Mouse (Mus musculus) heart, embryonic 15.5 days (tissue): ENCODE results near the gene Baz1b. TPM values are rescaled to one million over a fixed set of nuclear protein-coding genes. Genes with fewer than 3 reads are reported as not detected.

Experiments used
- ATAC-seq: fragments of 200-750 bp; cut with Nextera tagmentation; replicated peaks from 2 replicates; pipeline ENCODE4 v1.8.0; 2017; ENCODE audit warnings: low read depth, moderate TSS enrichment; ENCODE audit not compliant: insufficient number of reproducible peaks, insufficient read depth, low FRiP score
- H3K27ac ChIP-seq: fragments of 300-500 bp; sonication (generic); 2 replicates; pipeline ENCODE4 v1.5.1; 2015; ENCODE audit warnings: mild to moderate bottlenecking, inconsistent platforms
- H3K27me3 ChIP-seq: fragments of 300-500 bp; sonication (generic); 2 replicates; pipeline ENCODE4 v1.6.1; 2015; ENCODE audit warnings: inconsistent platforms
- H3K36me3 ChIP-seq: fragments of 300-500 bp; sonication (generic); 2 replicates; pipeline ENCODE4 v1.6.1; 2015; ENCODE audit warnings: mild to moderate bottlenecking, inconsistent platforms
- H3K4me1 ChIP-seq: fragments of 300-500 bp; sonication (generic); replicated peaks from 2 replicates; pipeline ENCODE4 v1.6.1; 2015; ENCODE audit warnings: inconsistent platforms
- H3K4me2 ChIP-seq: fragments of 300-500 bp; sonication (generic); 2 replicates; pipeline ENCODE4 v1.6.1; 2015; ENCODE audit warnings: inconsistent platforms, mild to moderate bottlenecking, moderate library complexity
- H3K4me3 ChIP-seq: fragments of 300-500 bp; sonication (generic); 2 replicates; pipeline ENCODE4 v1.5.1; 2015; ENCODE audit warnings: mild to moderate bottlenecking, inconsistent platforms
- H3K9ac ChIP-seq: fragments of 300-500 bp; sonication (generic); 2 replicates; pipeline ENCODE4 v1.6.1; 2015; ENCODE audit warnings: mild to moderate bottlenecking, inconsistent platforms
- H3K9me3 ChIP-seq: fragments of 300-500 bp; sonication (generic); replicated peaks from 2 replicates; pipeline ENCODE4 v1.6.1; 2016; ENCODE audit warnings: inconsistent platforms
- WGBS: fragments of 180-500 bp; shearing (Covaris S2); methylation state at CpG from one replicate; pipeline ENCODE4 v1.1.7; 2015; ENCODE audit warnings: mixed read lengths; 5-methylcytosine and 5-hydroxymethylcytosine counted together
- polyA plus RNA-seq: library from polyadenylated mRNA; unstranded; fragments of >200 nt; fragmentation: Nextera tagmentation; extraction: Ambion mirVana; gene quantifications from 2 replicates; pipeline ENCODE4 v1.2.1, GENCODE M21; 2015

Baz1b gene
- polyA plus RNA-seq, 1 experiment from 2014 or later, result 20.9 TPM

GRCm38 (mm10) chr5:135162361-135162760 lies 24.7 kb upstream of the Baz1b start:
- no peak overlapping the region for H3K4me2 ChIP-seq
- H3K27ac ChIP-seq, result no peak overlapping the region
- no peak overlapping the region for H3K4me3 ChIP-seq
- no peaks in the 10 kb centered on the region for H3K9me3 ChIP-seq
- no peak overlapping the region for H3K9ac ChIP-seq
- no peaks in the 10 kb centered on the region for H3K4me1 ChIP-seq
- ATAC-seq, result no peak
- peaks cover 55% of the 10 kb centered on the region for H3K36me3 ChIP-seq
- no peaks in the 10 kb centered on the region for H3K27me3 ChIP-seq
- WGBS, result 89% methylated on average over 8 of the region's 8 CpGs

- Histone ChIP-seq H3K27me3 (no peaks in the 10 kb centered on the region), H3K9me3 (no peaks in the 10 kb centered on the region), H3K4me2 (no peak overlapping the region), H3K27ac (no peak overlapping the region), H3K9ac (no peak overlapping the region), H3K4me1 (peaks cover under 1% of the 10 kb centered on the region; the same call in 1 of the 2 replicates), H3K36me3 (peaks cover 52% of the 10 kb centered on the region), H3K4me3 (no peak overlapping the region)
- WGBS, result 90% methylated on average over 6 of the region's 6 CpGs
- ATAC-seq, result no peak
Measured at GRCm38 (mm10) chr5:135162821-135163220, 24.2 kb upstream of the Baz1b start.

- Histone ChIP-seq H3K27ac (no peak overlapping the region), H3K4me1 (peaks cover 14% of the 10 kb centered on the region; the same call in 1 of the 2 replicates), H3K9me3 (no peaks in the 10 kb centered on the region), H3K4me3 (no peak overlapping the region), H3K36me3 (peaks cover 21% of the 10 kb centered on the region), H3K4me2 (no peak overlapping the region), H3K9ac (no peak overlapping the region), H3K27me3 (no peaks in the 10 kb centered on the region)
- 76% methylated on average over 4 of the region's 4 CpGs for WGBS
- no peak for ATAC-seq
Measured at GRCm38 (mm10) chr5:135166909-135167308, 20.2 kb upstream of the Baz1b start.

- H3K9me3 ChIP-seq, result no peaks in the 10 kb centered on the region
- H3K4me1 ChIP-seq, result peaks cover 14% of the 10 kb centered on the region; the same call in 1 of the 2 replicates
- ATAC-seq, result no peak
- WGBS, result 91% methylated on average over 4 of the region's 4 CpGs
- H3K4me2 ChIP-seq, result no peak overlapping the region
- peaks cover 22% of the 10 kb centered on the region for H3K36me3 ChIP-seq
- H3K9ac ChIP-seq, result no peak overlapping the region
- no peak overlapping the region; the same call in 1 of the 2 replicates for H3K27ac ChIP-seq
- no peak overlapping the region for H3K4me3 ChIP-seq
- no peaks in the 10 kb centered on the region for H3K27me3 ChIP-seq
Measured at GRCm38 (mm10) chr5:135167469-135167868, 19.6 kb upstream of the Baz1b start.

- peak; percentile 99 for ATAC-seq
- WGBS, result 2% methylated on average over 95 of the region's 95 CpGs
- Histone ChIP-seq H3K36me3 (peaks cover 23% of the 10 kb centered on the region), H3K4me2 (peak within 1 kb of the TSS; percentile 81), H3K4me3 (peak within 1 kb of the TSS; percentile 81), H3K27me3 (no peaks in the 10 kb centered on the region), H3K27ac (peak within 1 kb of the TSS; percentile 99), H3K9ac (peak within 1 kb of the TSS; percentile 90), H3K4me1 (peaks cover 14% of the 10 kb centered on the region; the same call in 1 of the 2 replicates), H3K9me3 (no peaks in the 10 kb centered on the region)
Measured at GRCm38 (mm10) chr5:135168063-135169062, 18.7 kb upstream of the Baz1b start, which contains the start of gene Bcl7b. TSS of gene Bcl7b (plus strand) at chr5:135168283.

- ATAC-seq, result no peak
- Histone ChIP-seq H3K27me3 (no peaks in the 10 kb centered on the region), H3K27ac (no peak overlapping the region)
Measured at GRCm38 (mm10) chr5:135169479-135169878, 17.6 kb upstream of the Baz1b start.

GRCm38 (mm10) chr5:135171688-135172220 lies 15.3 kb upstream of the Baz1b start:
- Histone ChIP-seq H3K9me3 (no peaks in the 10 kb centered on the region), H3K4me1 (peaks cover 14% of the 10 kb centered on the region; the same call in 1 of the 2 replicates), H3K36me3 (peaks cover 51% of the 10 kb centered on the region), H3K9ac (no peak overlapping the region), H3K4me2 (no peak overlapping the region), H3K4me3 (no peak overlapping the region), H3K27me3 (no peaks in the 10 kb centered on the region), H3K27ac (no peak overlapping the region)
- 88% methylated on average over 6 of the region's 6 CpGs for WGBS
- ATAC-seq, result no peak

More at GRCm38 (mm10) chr5:135169479-135169878, 17.6 kb upstream of the Baz1b start:
- WGBS, result 84% methylated on average over 5 of the region's 5 CpGs
- Histone ChIP-seq H3K9ac (peak overlapping the region; percentile 60), H3K4me2 (peak overlapping the region; percentile 81), H3K4me3 (peak overlapping the region; percentile 81), H3K4me1 (peaks cover 14% of the 10 kb centered on the region; the same call in 1 of the 2 replicates), H3K9me3 (no peaks in the 10 kb centered on the region), H3K36me3 (peaks cover 30% of the 10 kb centered on the region)

- WGBS, result 94% methylated on average over 5 of the region's 5 CpGs
Measured at GRCm38 (mm10) chr5:135172986-135173385, 14.1 kb upstream of the Baz1b start.

GRCm38 (mm10) chr5:135175086-135175485 lies 12.0 kb upstream of the Baz1b start:
- no peak for ATAC-seq
- Histone ChIP-seq H3K27me3 (no peaks in the 10 kb centered on the region), H3K4me3 (no peak overlapping the region), H3K36me3 (peaks cover 77% of the 10 kb centered on the region), H3K9ac (no peak overlapping the region), H3K9me3 (no peaks in the 10 kb centered on the region), H3K4me1 (0 out of 2 replicates have a peak, but pooled peaks cover under 1% of the 10 kb centered on the region), H3K4me2 (no peak overlapping the region), H3K27ac (no peak overlapping the region)

More at GRCm38 (mm10) chr5:135172986-135173385, 14.1 kb upstream of the Baz1b start:
- no peaks in the 10 kb centered on the region for H3K27me3 ChIP-seq
- H3K27ac ChIP-seq, result no peak overlapping the region
- no peak for ATAC-seq
- H3K4me2 ChIP-seq, result no peak overlapping the region
- H3K4me3 ChIP-seq, result no peak overlapping the region
- H3K9ac ChIP-seq, result no peak overlapping the region
- peaks cover 62% of the 10 kb centered on the region for H3K36me3 ChIP-seq
- no peaks in the 10 kb centered on the region for H3K9me3 ChIP-seq
- H3K4me1 ChIP-seq, result peaks cover 12% of the 10 kb centered on the region; the same call in 1 of the 2 replicates

GRCm38 (mm10) chr5:135178523-135178922 lies 8.5 kb upstream of the Baz1b start:
- peaks cover 3% of the 10 kb centered on the region; the same call in 1 of the 2 replicates for H3K4me1 ChIP-seq
- H3K27ac ChIP-seq, result no peak overlapping the region
- H3K4me3 ChIP-seq, result no peak overlapping the region
- 66% methylated on average over 3 of the region's 3 CpGs for WGBS
- H3K4me2 ChIP-seq, result no peak overlapping the region
- H3K36me3 ChIP-seq, result peaks cover 75% of the 10 kb centered on the region
- H3K9ac ChIP-seq, result no peak overlapping the region
- H3K27me3 ChIP-seq, result no peaks in the 10 kb centered on the region
- H3K9me3 ChIP-seq, result no peaks in the 10 kb centered on the region
- no peak for ATAC-seq

- Histone ChIP-seq H3K9ac (no peak overlapping the region), H3K9me3 (no peaks in the 10 kb centered on the region), H3K4me3 (no peak overlapping the region), H3K4me1 (peaks cover 4% of the 10 kb centered on the region; the same call in 1 of the 2 replicates), H3K27me3 (no peaks in the 10 kb centered on the region), H3K36me3 (peaks cover 71% of the 10 kb centered on the region), H3K27ac (no peak overlapping the region), H3K4me2 (no peak overlapping the region)
- WGBS, result 87% methylated on average over 4 of the region's 4 CpGs
- ATAC-seq, result no peak
Measured at GRCm38 (mm10) chr5:135178996-135179395, 8.1 kb upstream of the Baz1b start.
